Mouse (Mus musculus): ENCODE data around the gene Hand2.

Hand2 gene

GRCm38 (mm10) chr8:57320851-57321743, at the start of gene Hand2:
Gene Hand2, plus strand, starts transcription at chr8:57320983.
- DNase-seq: no peak

- DNase-seq: no peak
Measured at GRCm38 (mm10) chr8:57273055-57273454, 47.7 kb upstream of the Hand2 start.

- DNase-seq: no peak
Measured at GRCm38 (mm10) chr8:57293441-57293840, 27.3 kb upstream of the Hand2 start.

- DNase-seq: no peak
Measured at GRCm38 (mm10) chr8:57303513-57303912, 17.3 kb upstream of the Hand2 start.

- no peak for DNase-seq
Measured at GRCm38 (mm10) chr8:57304944-57305343, 15.8 kb upstream of the Hand2 start.

- DNase-seq: no peak
Measured at GRCm38 (mm10) chr8:57306441-57306840, 14.3 kb upstream of the Hand2 start.

- no peak for DNase-seq
Measured at GRCm38 (mm10) chr8:57309844-57310485, 10.8 kb upstream of the Hand2 start.

- no peak for DNase-seq
Measured at GRCm38 (mm10) chr8:57312031-57312981, 8.5 kb upstream of the Hand2 start.

- no peak for DNase-seq
Measured at GRCm38 (mm10) chr8:57313583-57313982, 7.2 kb upstream of the Hand2 start.

GRCm38 (mm10) chr8:57314216-57314615, 6.6 kb upstream of the Hand2 start:
- DNase-seq: no peak

GRCm38 (mm10) chr8:57315471-57315870, 5.3 kb upstream of the Hand2 start:
- no peak for DNase-seq

- DNase-seq: no peak
Measured at GRCm38 (mm10) chr8:57317107-57317506, 3.7 kb upstream of the Hand2 start.

- no peak for DNase-seq
Measured at GRCm38 (mm10) chr8:57317890-57318480, 2.8 kb upstream of the Hand2 start.

- DNase-seq: no peak
Measured at GRCm38 (mm10) chr8:57319092-57319980, 1.4 kb upstream of the Hand2 start.

- no peak for DNase-seq
Measured at GRCm38 (mm10) chr8:57319981-57320585, 700 bp upstream of the Hand2 start.

GRCm38 (mm10) chr8:57321898-57322895, 1.4 kb downstream of the Hand2 start:
- DNase-seq: no peak

GRCm38 (mm10) chr8:57322961-57323941, 2.5 kb downstream of the Hand2 start:
- no peak for DNase-seq

GRCm38 (mm10) chr8:57324091-57324490, 3.3 kb downstream of the Hand2 start:
- no peak for DNase-seq

Data from kidney, postnatal 14 days (tissue).